Mouse (Mus musculus): Measurements from ENCODE around the gene Chka.

The Chka gene

GRCm38 (mm10) chr19:3889096-3889495, 37.5 kb downstream of the Chka start:
- no peak for DNase-seq (ENCODE audit: low read depth, low spot score)

GRCm38 (mm10) chr19:3890181-3890580, 38.6 kb downstream of the Chka start:
- peak; percentile 67 for DNase-seq (ENCODE audit: low read depth, low spot score)

GRCm38 (mm10) chr19:3893545-3894116, 42.1 kb downstream of the Chka start:
- no peak for DNase-seq (ENCODE audit: low read depth, low spot score)

- no peak for DNase-seq (ENCODE audit: low read depth, low spot score)
These were observed 42.7 kb downstream of the Chka start for GRCm38 (mm10) chr19:3894294-3894693.

GRCm38 (mm10) chr19:3895171-3895631, 43.6 kb downstream of the Chka start:
- no peak for DNase-seq (ENCODE audit: low read depth, low spot score)

- DNase-seq (ENCODE audit: low read depth, low spot score) = no peak
These were observed 44.6 kb downstream of the Chka start for GRCm38 (mm10) chr19:3896208-3896607.

GRCm38 (mm10) chr19:3897557-3897956, 46.0 kb downstream of the Chka start:
- no peak for DNase-seq (ENCODE audit: low read depth, low spot score)

- no peak for DNase-seq (ENCODE audit: low read depth, low spot score)
These were observed 47.4 kb downstream of the Chka start for GRCm38 (mm10) chr19:3898952-3899351.

- DNase-seq (ENCODE audit: low read depth, low spot score) = no peak
These were observed 48.0 kb downstream of the Chka start for GRCm38 (mm10) chr19:3899618-3900017.

GRCm38 (mm10) chr19:3902966-3903365, 51.4 kb downstream of the Chka start:
- DNase-seq (ENCODE audit: low read depth, low spot score) = no peak

- no peak for DNase-seq (ENCODE audit: low read depth, low spot score)
These were observed 52.2 kb downstream of the Chka start for GRCm38 (mm10) chr19:3903648-3904362.

GRCm38 (mm10) chr19:3904363-3904675, 52.7 kb downstream of the Chka start:
- no peak for DNase-seq (ENCODE audit: low read depth, low spot score)

GRCm38 (mm10) chr19:3905261-3905969, 53.8 kb downstream of the Chka start:
- DNase-seq (ENCODE audit: low read depth, low spot score) = no peak

GRCm38 (mm10) chr19:3906326-3906725, 54.8 kb downstream of the Chka start:
- DNase-seq (ENCODE audit: low read depth, low spot score) = peak; percentile 41

- DNase-seq (ENCODE audit: low read depth, low spot score) = peak; percentile 84
These were observed 55.5 kb downstream of the Chka start, which contains the start of gene Tcirg1 for GRCm38 (mm10) chr19:3906795-3907786. Gene Tcirg1 (minus strand): TSS chr19:3907133.

- DNase-seq (ENCODE audit: low read depth, low spot score) = no peak
These were observed 56.5 kb downstream of the Chka start for GRCm38 (mm10) chr19:3907876-3908660.

GRCm38 (mm10) chr19:3910206-3910605, 58.6 kb downstream of the Chka start:
- no peak for DNase-seq (ENCODE audit: low read depth, low spot score)

GRCm38 (mm10) chr19:3912337-3913204, 61.0 kb downstream of the Chka start, which contains the start of gene Ndufs8:
Gene Ndufs8 (minus strand): TSS chr19:3912774.
- DNase-seq (ENCODE audit: low read depth, low spot score) = peak; percentile 96

- DNase-seq (ENCODE audit: low read depth, low spot score) = no peak
These were observed 62.1 kb downstream of the Chka start for GRCm38 (mm10) chr19:3913692-3914091.

GRCm38 (mm10) chr19:3914535-3914934, 63.0 kb downstream of the Chka start:
- DNase-seq (ENCODE audit: low read depth, low spot score) = no peak
